Mouse (Mus musculus) spleen, postnatal 14 days (tissue): Measurements from ENCODE around the gene Hist1h4b.

Experiments used
- DNase-seq, 2 experiments: peaks; one replicate each; pipeline ENCODE4 v3.0.0; 2021 to 2022; ENCODE audit warnings: low spot score in 2 of 2

Hist1h4b gene

GRCm38 (mm10) chr13:23799405-23799804 lies 42.6 kb downstream of the Hist1h4b start:
- DNase-seq = no peak

GRCm38 (mm10) chr13:23804532-23804931 lies 47.7 kb downstream of the Hist1h4b start:
- DNase-seq = no peak

GRCm38 (mm10) chr13:23806422-23807052 lies 49.7 kb downstream of the Hist1h4b start, which contains the start of gene Slc17a2:
Gene Slc17a2 (plus strand): TSS chr13:23806993.
- DNase-seq = no peak
